Mouse (Mus musculus) forebrain, embryonic 12.5 days (tissue): Measurements from ENCODE around the gene Aifm1. TPM values are rescaled to one million over a fixed set of nuclear protein-coding genes. Genes with fewer than 3 reads are reported as not detected.

ENCODE experiments used
- ATAC-seq: fragments of 200-750 bp; cut with Nextera tagmentation; 2 replicates; pipeline ENCODE4 v1.8.0; 2017; ENCODE audit warnings: moderate TSS enrichment; ENCODE audit not compliant: low FRiP score
- H3K27ac ChIP-seq: fragments of 300-500 bp; sonication (generic); 2 replicates; pipeline ENCODE4 v1.5.1; 2016; ENCODE audit warnings: mild to moderate bottlenecking
- H3K27me3 ChIP-seq: fragments of 300-500 bp; sonication (generic); 2 replicates; pipeline ENCODE4 v1.6.1; 2016; ENCODE audit warnings: mild to moderate bottlenecking
- H3K36me3 ChIP-seq: fragments of 300-500 bp; sonication (generic); replicated peaks from 2 replicates; pipeline ENCODE4 v1.6.1; 2016; ENCODE audit warnings: mild to moderate bottlenecking
- H3K4me1 ChIP-seq: fragments of 300-500 bp; sonication (generic); 2 replicates; pipeline ENCODE4 v1.6.1; 2016
- H3K4me2 ChIP-seq: fragments of 300-500 bp; sonication (generic); 2 replicates; pipeline ENCODE4 v1.6.1; 2016; ENCODE audit warnings: mild to moderate bottlenecking, moderate library complexity
- H3K4me3 ChIP-seq: fragments of 300-500 bp; sonication (generic); replicated peaks from 2 replicates; pipeline ENCODE4 v1.5.1; 2016; ENCODE audit warnings: mild to moderate bottlenecking
- H3K9ac ChIP-seq: fragments of 300-500 bp; sonication (generic); 2 replicates; pipeline ENCODE4 v1.6.1; 2016; ENCODE audit warnings: mild to moderate bottlenecking
- H3K9me3 ChIP-seq: fragments of 300-500 bp; sonication (generic); 2 replicates; pipeline ENCODE4 v1.6.1; 2016
- WGBS: fragments of 180-500 bp; shearing (Covaris S2); methylation state at CpG from one replicate; pipeline ENCODE4 v1.1.7; 2016; 5-methylcytosine and 5-hydroxymethylcytosine counted together
- polyA plus RNA-seq: library from polyadenylated mRNA; unstranded; fragments of >200 nt; fragmentation: Nextera tagmentation; extraction: Ambion mirVana; gene quantifications from 2 replicates; pipeline ENCODE4 v1.2.1, GENCODE M21; 2016

Aifm1 gene
- 68.1 and 71.5 TPM in 2 replicates for polyA plus RNA-seq

- peak; percentile 97 for ATAC-seq
- Histone ChIP-seq H3K27ac (no peak within 1 kb of the TSS), H3K4me1 (no peaks in the 10 kb centered on the region; the same call in 1 of the 2 replicates), H3K4me2 (peak within 1 kb of the TSS; percentile 59), H3K4me3 (peak within 1 kb of the TSS; percentile 50), H3K9me3 (peaks cover 6% of the 10 kb centered on the region; the same call in 1 of the 2 replicates), H3K36me3 (no peaks in the 10 kb centered on the region), H3K9ac (peak within 1 kb of the TSS; percentile 54; the same call in 1 of the 2 replicates), H3K27me3 (no peaks in the 10 kb centered on the region)
- 16% methylated on average over 45 of the region's 45 CpGs for WGBS
Measured at GRCm38 (mm10) chrX:48513166-48513807, at the start of gene Aifm1. Gene Aifm1, minus strand, starts transcription at chrX:48513563.

- Histone ChIP-seq H3K4me2 (no peak overlapping the region), H3K27me3 (no peaks in the 10 kb centered on the region), H3K9me3 (no peaks in the 10 kb centered on the region), H3K36me3 (no peaks in the 10 kb centered on the region), H3K4me3 (no peak overlapping the region), H3K27ac (no peak overlapping the region), H3K4me1 (no peaks in the 10 kb centered on the region), H3K9ac (no peak overlapping the region)
- 25% methylated on average over 3 of the region's 3 CpGs for WGBS
- no peak for ATAC-seq
Measured at GRCm38 (mm10) chrX:48532175-48532574, 18.8 kb upstream of the Aifm1 start.

- ATAC-seq: no peak
- 62% methylated on average over 3 of the region's 3 CpGs for WGBS
Measured at GRCm38 (mm10) chrX:48526435-48526834, 13.1 kb upstream of the Aifm1 start.

GRCm38 (mm10) chrX:48525866-48526265, 12.5 kb upstream of the Aifm1 start:
- H3K9me3 ChIP-seq: no peaks in the 10 kb centered on the region
- no peak for ATAC-seq
- no peak overlapping the region for H3K4me3 ChIP-seq
- no peaks in the 10 kb centered on the region; the same call in 1 of the 2 replicates for H3K4me1 ChIP-seq
- no peaks in the 10 kb centered on the region for H3K36me3 ChIP-seq
- no peaks in the 10 kb centered on the region for H3K27me3 ChIP-seq
- no peak overlapping the region for H3K4me2 ChIP-seq
- no peak overlapping the region for H3K27ac ChIP-seq
- WGBS: 71% methylated on average over 8 of the region's 8 CpGs
- H3K9ac ChIP-seq: no peak overlapping the region

More at GRCm38 (mm10) chrX:48526435-48526834, 13.1 kb upstream of the Aifm1 start:
- Histone ChIP-seq H3K9me3 (no peaks in the 10 kb centered on the region), H3K27ac (no peak overlapping the region), H3K9ac (no peak overlapping the region), H3K4me2 (no peak overlapping the region), H3K4me3 (no peak overlapping the region), H3K27me3 (no peaks in the 10 kb centered on the region), H3K4me1 (no peaks in the 10 kb centered on the region; the same call in 1 of the 2 replicates), H3K36me3 (no peaks in the 10 kb centered on the region)

GRCm38 (mm10) chrX:48525332-48525731, 12.0 kb upstream of the Aifm1 start:
- H3K27ac ChIP-seq: no peak overlapping the region
- H3K9ac ChIP-seq: no peak overlapping the region
- no peak overlapping the region for H3K4me3 ChIP-seq
- no peaks in the 10 kb centered on the region for H3K9me3 ChIP-seq
- no peak for ATAC-seq
- H3K4me1 ChIP-seq: no peaks in the 10 kb centered on the region; the same call in 1 of the 2 replicates
- H3K27me3 ChIP-seq: no peaks in the 10 kb centered on the region
- H3K4me2 ChIP-seq: no peak overlapping the region
- WGBS: 56% methylated on average over 1 of the region's 1 CpGs
- no peaks in the 10 kb centered on the region for H3K36me3 ChIP-seq

GRCm38 (mm10) chrX:48523512-48523911, 10.1 kb upstream of the Aifm1 start:
- H3K36me3 ChIP-seq: no peaks in the 10 kb centered on the region
- no peaks in the 10 kb centered on the region for H3K27me3 ChIP-seq
- no peak overlapping the region for H3K4me2 ChIP-seq
- H3K4me1 ChIP-seq: no peaks in the 10 kb centered on the region; the same call in 1 of the 2 replicates
- H3K4me3 ChIP-seq: no peak overlapping the region
- H3K9ac ChIP-seq: no peak overlapping the region
- WGBS: 65% methylated on average over 3 of the region's 3 CpGs
- no peak overlapping the region for H3K27ac ChIP-seq
- ATAC-seq: no peak
- H3K9me3 ChIP-seq: no peaks in the 10 kb centered on the region

- peaks cover 6% of the 10 kb centered on the region; the same call in 1 of the 2 replicates for H3K9me3 ChIP-seq
- WGBS: 87% methylated on average over 3 of the region's 3 CpGs
- no peaks in the 10 kb centered on the region; the same call in 1 of the 2 replicates for H3K4me1 ChIP-seq
- no peak overlapping the region for H3K27ac ChIP-seq
- H3K4me3 ChIP-seq: no peak overlapping the region
- H3K9ac ChIP-seq: no peak overlapping the region
- no peaks in the 10 kb centered on the region for H3K27me3 ChIP-seq
- no peaks in the 10 kb centered on the region for H3K36me3 ChIP-seq
- ATAC-seq: no peak
- H3K4me2 ChIP-seq: peak overlapping the region; percentile 70
Measured at GRCm38 (mm10) chrX:48521651-48522050, 8.3 kb upstream of the Aifm1 start.

- Histone ChIP-seq H3K36me3 (no peaks in the 10 kb centered on the region), H3K4me1 (no peaks in the 10 kb centered on the region; the same call in 1 of the 2 replicates), H3K4me3 (peak overlapping the region; percentile 48), H3K27me3 (no peaks in the 10 kb centered on the region), H3K9me3 (peaks cover 6% of the 10 kb centered on the region; the same call in 1 of the 2 replicates), H3K4me2 (peak overlapping the region; percentile 70), H3K27ac (peak overlapping the region; percentile 89), H3K9ac (peak overlapping the region; percentile 69)
- ATAC-seq: peak; percentile 28
- WGBS: 14% methylated on average over 20 of the region's 20 CpGs
Measured at GRCm38 (mm10) chrX:48519549-48520085, 6.3 kb upstream of the Aifm1 start.

GRCm38 (mm10) chrX:48518808-48519548, 5.6 kb upstream of the Aifm1 start, which contains the start of gene Rab33a:
Gene Rab33a, plus strand, starts transcription at chrX:48519285.
- no peaks in the 10 kb centered on the region for H3K36me3 ChIP-seq
- no peaks in the 10 kb centered on the region for H3K27me3 ChIP-seq
- peak; percentile 74 for ATAC-seq
- peaks cover 6% of the 10 kb centered on the region; the same call in 1 of the 2 replicates for H3K9me3 ChIP-seq
- peak within 1 kb of the TSS; percentile 48 for H3K4me3 ChIP-seq
- H3K9ac ChIP-seq: peak within 1 kb of the TSS; percentile 69
- peak within 1 kb of the TSS; percentile 70 for H3K4me2 ChIP-seq
- no peaks in the 10 kb centered on the region; the same call in 1 of the 2 replicates for H3K4me1 ChIP-seq
- peak within 1 kb of the TSS; percentile 89 for H3K27ac ChIP-seq
- WGBS: 17% methylated on average over 32 of the region's 33 CpGs

- peak overlapping the region; percentile 69 for H3K9ac ChIP-seq
- no peaks in the 10 kb centered on the region for H3K27me3 ChIP-seq
- 24% methylated on average over 15 of the region's 15 CpGs for WGBS
- no peaks in the 10 kb centered on the region for H3K36me3 ChIP-seq
- peak; percentile 96 for ATAC-seq
- peaks cover 6% of the 10 kb centered on the region; the same call in 1 of the 2 replicates for H3K9me3 ChIP-seq
- peak overlapping the region; percentile 89 for H3K27ac ChIP-seq
- peak overlapping the region; percentile 70 for H3K4me2 ChIP-seq
- H3K4me1 ChIP-seq: no peaks in the 10 kb centered on the region; the same call in 1 of the 2 replicates
- peak overlapping the region; percentile 48 for H3K4me3 ChIP-seq
Measured at GRCm38 (mm10) chrX:48518211-48518807, 4.9 kb upstream of the Aifm1 start.

- WGBS: 17% methylated on average over 13 of the region's 13 CpGs
- Histone ChIP-seq H3K36me3 (no peaks in the 10 kb centered on the region), H3K4me2 (peak overlapping the region; percentile 59), H3K27me3 (no peaks in the 10 kb centered on the region), H3K9me3 (peaks cover 6% of the 10 kb centered on the region; the same call in 1 of the 2 replicates), H3K4me3 (peak overlapping the region; percentile 50), H3K27ac (no peak overlapping the region), H3K4me1 (no peaks in the 10 kb centered on the region; the same call in 1 of the 2 replicates), H3K9ac (no peak overlapping the region)
- ATAC-seq: no peak
Measured at GRCm38 (mm10) chrX:48513824-48514223, 461 bp upstream of the Aifm1 start.

- H3K27ac ChIP-seq: no peak overlapping the region
- 92% methylated on average over 8 of the region's 8 CpGs for WGBS
- H3K36me3 ChIP-seq: peaks cover 9% of the 10 kb centered on the region
- no peak overlapping the region for H3K9ac ChIP-seq
- H3K4me2 ChIP-seq: no peak overlapping the region
- no peaks in the 10 kb centered on the region for H3K4me1 ChIP-seq
- no peak overlapping the region for H3K4me3 ChIP-seq
- H3K27me3 ChIP-seq: no peaks in the 10 kb centered on the region
- H3K9me3 ChIP-seq: no peaks in the 10 kb centered on the region
- no peak for ATAC-seq
Measured at GRCm38 (mm10) chrX:48493763-48494162, 19.6 kb downstream of the Aifm1 start.
